Mouse (Mus musculus) CD4-positive, CD25-positive, alpha-beta regulatory T cell, adult 2 months (primary cell): ENCODE measurements around the gene P2rx2.

ENCODE experiments used
- DNase-seq: peaks from one replicate; pipeline ENCODE4 v3.0.0-alpha.2; 2012; ENCODE audit warnings: low read depth, low spot score

Gene P2rx2

GRCm38 (mm10) chr5:110342648-110343284 is at the start of gene P2rx2:
Gene P2rx2 (minus strand): TSS chr5:110343212.
- DNase-seq, result peak; percentile 34

DNA sequence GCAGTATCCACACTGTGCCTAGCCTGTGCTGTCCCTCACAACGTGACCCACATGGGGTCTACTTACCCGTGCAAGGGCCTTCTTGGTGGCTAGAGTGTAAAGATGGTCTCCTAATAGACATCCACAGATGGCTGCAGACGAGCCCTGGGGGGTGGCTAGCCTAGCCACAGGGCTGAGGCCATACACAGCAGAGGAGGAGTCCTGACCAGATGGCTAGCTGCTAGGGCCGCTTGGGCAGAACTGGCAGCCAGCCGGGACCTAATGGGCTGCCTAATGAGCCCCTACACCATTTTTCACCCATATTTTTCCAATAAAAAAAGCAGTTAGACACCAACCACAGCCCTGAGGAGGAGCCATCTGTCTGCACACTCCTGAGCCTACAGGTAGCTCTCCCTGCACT is 49.7 kb upstream of the P2rx2 start:
- DNase-seq, result no peak

DNA sequence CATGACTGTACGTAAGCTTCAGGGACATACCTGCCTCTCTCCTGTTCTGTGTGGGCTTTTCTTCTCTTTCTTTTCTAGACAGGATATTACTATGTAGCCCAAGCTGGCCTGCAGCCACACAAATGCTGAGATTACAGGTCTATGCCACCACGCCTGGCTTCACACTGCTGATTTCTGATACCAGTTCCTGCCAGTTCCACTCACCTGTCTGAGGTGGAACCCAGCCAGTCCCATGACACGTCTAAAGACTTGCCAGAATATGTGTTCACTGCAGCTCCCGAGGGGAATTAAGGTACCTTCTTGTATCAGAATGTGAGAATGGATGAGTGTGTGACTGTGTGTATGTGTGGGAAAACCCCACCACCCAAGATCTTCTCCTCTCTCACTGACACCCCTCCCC is 47.6 kb upstream of the P2rx2 start:
- DNase-seq, result no peak

DNA sequence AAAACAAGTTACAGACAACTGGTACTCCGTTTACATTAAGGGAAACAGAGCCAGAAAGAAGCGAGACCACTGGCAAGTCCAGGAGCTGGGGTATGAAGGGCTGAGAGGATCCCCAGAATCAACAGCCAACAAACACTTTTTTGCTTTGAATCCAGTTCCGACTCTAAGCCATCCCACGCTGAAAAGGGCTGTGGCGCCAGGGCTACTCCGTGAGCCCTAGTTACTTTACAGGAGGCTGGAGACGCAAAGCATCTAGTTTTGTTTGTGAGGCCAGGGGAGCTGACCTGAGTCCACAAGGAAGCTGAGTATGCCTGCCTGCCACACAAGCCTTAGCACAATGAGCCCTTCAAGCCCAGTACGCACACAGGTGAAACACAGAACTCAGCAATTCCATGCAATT is 44.3 kb upstream of the P2rx2 start:
- DNase-seq, result no peak

- peak; percentile 51 for DNase-seq
Observed at GRCm38 (mm10) chr5:110386371-110387330, 43.6 kb upstream of the P2rx2 start.

- DNase-seq, result no peak
Observed at GRCm38 (mm10) chr5:110385263-110385662, 42.3 kb upstream of the P2rx2 start.

- DNase-seq, result no peak
Observed at GRCm38 (mm10) chr5:110384491-110384890, 41.5 kb upstream of the P2rx2 start.

DNA sequence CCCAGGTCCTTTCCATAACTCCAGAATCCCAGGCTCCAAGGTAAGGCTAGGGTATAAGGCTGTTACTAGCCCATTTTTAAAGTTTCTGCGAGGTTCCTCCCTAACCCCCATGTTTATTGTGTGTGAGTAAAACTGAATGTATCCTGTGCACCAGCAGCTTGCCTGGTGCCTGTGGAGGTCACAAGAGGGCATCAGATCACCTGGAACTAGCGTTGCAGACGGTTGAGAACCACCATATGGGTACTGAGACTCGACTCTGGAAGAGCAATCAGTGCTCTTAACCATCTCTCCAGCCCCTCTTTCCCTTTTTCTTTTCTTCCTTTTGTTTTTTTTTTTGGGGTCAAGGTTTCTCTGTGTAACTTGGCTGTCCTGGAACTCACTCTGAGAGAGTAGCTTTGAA is 36.8 kb upstream of the P2rx2 start:
- DNase-seq, result no peak

- no peak for DNase-seq
Observed at GRCm38 (mm10) chr5:110379086-110379485, 36.1 kb upstream of the P2rx2 start.

GRCm38 (mm10) chr5:110378181-110378583 is 35.2 kb upstream of the P2rx2 start:
- no peak for DNase-seq

DNA sequence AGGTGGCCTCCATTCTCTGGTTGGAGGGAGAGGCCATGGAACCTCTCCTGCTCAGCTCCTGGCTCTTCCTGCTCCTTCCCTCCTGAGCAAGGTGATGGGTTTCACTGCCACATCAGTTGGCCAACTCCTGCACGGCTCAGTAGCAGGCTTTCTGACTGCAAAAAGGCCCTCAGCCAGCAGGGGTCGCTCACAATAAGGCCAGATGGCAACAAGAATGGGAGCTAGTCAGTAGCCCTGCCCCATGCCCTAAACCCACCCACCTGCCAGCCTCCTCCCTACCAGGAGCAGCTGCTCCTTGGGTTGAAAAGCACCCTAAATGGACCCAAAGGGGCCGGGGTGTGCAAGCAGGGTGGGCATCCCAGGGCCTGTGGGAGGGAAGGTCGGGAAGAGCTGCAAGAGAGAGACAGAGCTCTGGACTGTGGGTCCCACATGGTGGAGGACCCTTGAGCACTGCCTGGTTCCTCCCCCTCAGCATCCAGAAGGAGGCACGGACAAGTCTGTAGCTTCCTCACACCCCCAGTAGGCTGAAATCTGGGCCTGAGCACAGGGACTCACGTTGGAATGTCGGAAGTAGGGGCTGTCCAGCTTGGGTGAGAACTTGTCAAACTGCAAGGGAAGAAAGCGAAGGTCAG is 33.9 kb upstream of the P2rx2 start:
- peak; percentile 71 for DNase-seq

DNA sequence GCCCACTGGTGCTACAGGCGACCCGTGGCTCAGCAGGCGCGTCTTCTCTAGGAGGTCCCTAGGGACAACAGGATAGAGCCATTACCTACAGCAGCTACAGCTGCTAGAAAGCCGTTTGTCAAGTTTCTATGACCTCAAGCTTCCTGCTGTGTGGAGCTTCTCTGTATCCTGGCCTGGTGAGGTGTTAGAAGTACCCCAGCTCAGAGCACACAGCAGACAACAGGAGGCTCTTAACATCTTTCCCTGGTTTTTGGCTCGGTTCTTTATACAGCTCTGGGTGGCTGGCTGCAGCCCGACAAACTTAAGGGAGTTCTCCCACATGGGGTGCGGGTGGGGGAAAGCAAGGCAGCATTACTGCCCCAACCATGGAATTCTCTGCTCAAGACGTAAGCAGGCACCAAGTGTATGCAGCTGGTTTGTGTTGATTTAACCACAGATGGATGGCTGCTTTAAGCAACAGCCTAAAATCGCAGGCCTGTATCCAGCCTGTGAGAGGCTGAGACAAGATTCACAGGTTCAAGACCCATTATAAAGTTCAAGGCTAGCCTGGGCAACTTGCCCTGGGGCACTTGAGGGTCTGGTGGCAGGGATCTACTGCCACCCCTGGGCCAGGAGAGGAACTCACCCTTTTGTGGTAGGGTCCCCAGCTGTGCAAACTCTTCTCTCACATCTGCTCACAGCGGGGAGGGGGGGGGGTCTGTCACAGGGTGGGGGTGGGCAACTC is 21.0 kb upstream of the P2rx2 start:
- no peak for DNase-seq

- DNase-seq, result peak; percentile 75
Observed at GRCm38 (mm10) chr5:110363179-110363821, 20.3 kb upstream of the P2rx2 start.

DNA sequence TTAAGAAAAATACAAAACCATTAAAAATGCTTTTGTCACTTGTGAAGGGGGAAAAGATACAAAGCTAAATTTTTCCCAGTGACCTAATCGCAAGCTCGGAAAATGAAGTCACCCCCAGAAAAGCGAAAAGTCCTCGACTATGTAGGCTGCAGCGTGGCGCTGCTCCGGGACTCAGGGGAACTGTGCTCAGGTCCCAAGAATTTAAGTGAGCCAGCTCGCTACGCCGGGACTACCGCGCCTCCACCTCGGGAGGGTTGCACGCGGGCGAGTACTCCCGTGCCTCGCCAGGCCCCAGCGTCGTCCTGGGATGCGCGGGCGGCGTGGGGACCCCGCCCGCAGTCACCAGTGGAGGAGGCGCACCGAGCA is 19.8 kb upstream of the P2rx2 start:
- no peak for DNase-seq

GRCm38 (mm10) chr5:110361465-110361864 is 18.5 kb upstream of the P2rx2 start:
- no peak for DNase-seq

- DNase-seq, result peak; percentile 89
Observed at GRCm38 (mm10) chr5:110357531-110358179, 14.6 kb upstream of the P2rx2 start.

DNA sequence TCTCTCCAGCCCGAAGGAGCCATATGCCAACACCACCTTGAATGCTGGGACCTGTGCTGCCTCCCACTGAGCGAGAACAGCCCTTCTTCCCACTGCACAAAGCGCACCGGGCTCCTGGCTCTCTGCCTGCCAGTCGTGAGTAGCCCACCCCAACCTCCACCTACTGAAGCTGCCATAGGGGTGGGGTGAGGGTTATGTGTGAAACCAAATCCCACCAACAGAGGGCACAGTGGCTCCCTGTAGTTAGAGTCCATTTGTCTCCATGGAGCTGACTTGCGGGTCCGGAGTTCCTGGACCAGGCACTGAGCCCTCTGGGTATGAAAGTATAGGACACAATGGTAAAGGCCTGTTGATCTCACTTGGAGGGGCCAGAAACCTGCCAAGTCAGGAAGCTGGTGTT is 11.7 kb upstream of the P2rx2 start:
- DNase-seq, result peak; percentile 51

DNA sequence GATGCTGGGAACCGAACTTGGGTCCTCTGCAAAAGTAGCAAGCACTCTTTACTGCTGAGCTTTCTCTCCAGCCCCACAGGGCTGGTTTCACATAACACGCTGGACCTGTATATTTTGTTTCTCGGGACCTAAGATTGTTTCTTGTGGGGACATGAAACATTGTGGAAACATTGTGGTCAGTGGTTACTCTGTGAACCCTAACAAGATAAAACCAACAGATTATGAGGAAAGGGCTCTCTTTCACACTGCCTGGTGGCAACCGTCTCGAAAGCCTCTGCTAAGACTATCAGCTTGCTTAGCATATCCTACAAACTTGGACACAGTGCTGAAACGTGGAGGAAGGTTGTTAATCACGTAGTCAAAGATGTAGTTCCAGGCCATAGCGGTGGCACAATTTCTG is 4.0 kb upstream of the P2rx2 start:
- no peak for DNase-seq

GRCm38 (mm10) chr5:110345553-110345952 is 2.5 kb upstream of the P2rx2 start:
- DNase-seq, result no peak

GRCm38 (mm10) chr5:110344524-110344923 is 1.5 kb upstream of the P2rx2 start, which contains the start of gene Lrcol1:
Gene Lrcol1 (plus strand): TSS chr5:110344730.
- no peak for DNase-seq

GRCm38 (mm10) chr5:110338792-110339191 is 4.2 kb downstream of the P2rx2 start:
- no peak for DNase-seq
